Mouse (Mus musculus) C2C12 (cell line): ENCODE data around the gene Rhoc.

Source experiments
- CEBPB ChIP-seq: IDR thresholded peaks from one replicate; pipeline ENCODE4 v1.6.1; 2011; ENCODE audit warnings: low read depth, mild to moderate bottlenecking, control low read depth, moderate library complexity
- CTCF ChIP-seq: IDR thresholded peaks from one replicate; pipeline ENCODE4 v1.5.1; 2011; ENCODE audit not compliant: control insufficient read depth, insufficient read depth, insufficient read length
- MYOG ChIP-seq: IDR thresholded peaks from one replicate; pipeline ENCODE4 v1.6.1; 2011; ENCODE audit not compliant: control insufficient read depth, insufficient read length; ENCODE audit errors: extremely low read depth
- USF1 ChIP-seq: IDR thresholded peaks from one replicate; pipeline ENCODE4 v1.6.1; 2011; ENCODE audit warnings: low read depth, mild to moderate bottlenecking, control low read depth, moderate library complexity

GRCm38 (mm10) chr3:104788075-104788474, at the start of gene Rhoc:
- TF ChIP-seq USF1 (no peak), CTCF (no peak), MYOG (no peak), CEBPB (no peak)
